Mouse (Mus musculus) brain, adult 2 months (tissue): ENCODE data around the gene Bbs4.
"Not testable (repeated sequence)": the region's sequence is repeated elsewhere in the genome, so short reads cannot be mapped to it uniquely, and the experiment has no call there.

Experiments used
- DNase-seq: peaks from one replicate; pipeline ENCODE4 v3.0.0; 2011; ENCODE audit warnings: low read depth, low spot score

Gene Bbs4

DNA sequence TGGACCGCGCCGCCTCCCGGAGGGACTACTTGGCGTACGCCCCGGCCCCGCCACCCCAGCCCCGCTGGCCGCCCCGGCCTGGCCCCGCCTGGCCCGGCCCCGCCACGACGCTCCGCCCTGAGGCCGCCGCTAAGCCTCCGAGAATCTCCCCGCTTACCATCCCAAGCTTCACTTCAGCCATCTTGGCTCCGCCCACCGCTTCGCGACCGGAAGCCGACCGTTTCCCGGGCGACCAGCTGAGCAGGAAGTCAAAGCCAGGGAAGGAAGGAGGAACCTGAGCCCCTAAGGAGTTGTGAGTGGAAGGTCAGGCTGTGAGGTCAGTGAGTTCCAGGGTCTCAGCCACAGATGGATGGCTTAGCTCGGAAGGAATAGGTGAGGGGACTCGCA, at the start of gene Bbs4:
Gene Bbs4 (minus strand): TSS at position 256 of the 387 bp plus-strand sequence.
- peak; percentile 96 for DNase-seq

DNA sequence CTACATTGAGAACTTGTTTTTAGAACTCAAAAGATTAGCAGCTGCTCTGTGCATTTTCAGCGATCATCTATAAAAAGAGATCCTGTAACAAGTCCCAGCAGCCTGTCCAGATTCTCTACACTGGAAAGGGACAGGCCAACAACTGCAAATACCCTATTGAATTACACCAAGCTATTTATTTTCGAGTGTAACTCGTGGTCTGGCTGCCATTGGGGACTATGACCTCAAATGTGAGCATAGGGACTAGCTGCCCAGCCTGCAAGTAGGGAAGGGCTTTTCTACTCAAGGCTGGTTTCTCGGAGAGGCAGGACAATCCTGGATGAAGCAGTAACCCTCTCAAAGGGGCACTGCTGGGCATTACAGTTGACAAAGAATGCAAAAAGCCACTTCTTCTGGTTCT, 35.8 kb upstream of the Bbs4 start:
- no peak for DNase-seq

DNA sequence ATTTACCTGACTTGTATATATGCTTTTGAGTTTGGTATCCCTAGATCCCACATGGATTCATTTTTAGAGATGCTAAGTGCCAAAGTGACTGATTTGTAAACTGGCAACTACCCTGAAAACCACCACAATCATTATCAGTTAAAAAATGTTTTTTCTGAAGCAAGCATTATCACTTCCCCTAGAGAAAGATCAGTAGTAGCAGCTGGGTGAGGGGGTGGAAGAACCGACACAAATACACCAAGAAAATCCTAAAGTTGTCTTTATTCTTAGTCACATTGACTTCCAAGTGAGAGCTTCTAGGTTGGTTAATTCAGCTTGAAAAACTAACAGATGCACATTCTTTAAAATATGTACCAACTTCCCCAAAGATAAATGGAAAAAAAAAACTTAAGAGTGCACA, 35.0 kb upstream of the Bbs4 start:
- peak; percentile 69 for DNase-seq

DNA sequence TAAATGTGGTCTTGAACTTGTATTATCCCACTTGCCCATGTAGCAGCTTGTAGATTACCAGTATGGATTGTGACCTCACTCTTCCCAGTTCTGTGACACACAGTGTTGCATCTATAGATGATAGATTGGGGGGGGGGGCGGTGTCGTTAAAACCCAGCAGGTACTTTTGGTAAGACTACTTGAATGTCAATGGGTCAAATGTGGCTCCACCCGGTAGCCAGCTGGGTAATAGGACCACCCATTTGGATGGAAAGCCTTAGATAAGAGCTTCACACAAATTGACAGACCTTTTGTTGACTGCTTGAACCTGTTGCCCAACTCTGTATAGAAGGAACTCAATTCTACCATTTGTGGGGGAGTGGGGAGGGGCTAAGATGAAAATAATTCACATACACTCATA, 34.2 kb upstream of the Bbs4 start:
- no peak for DNase-seq

DNA sequence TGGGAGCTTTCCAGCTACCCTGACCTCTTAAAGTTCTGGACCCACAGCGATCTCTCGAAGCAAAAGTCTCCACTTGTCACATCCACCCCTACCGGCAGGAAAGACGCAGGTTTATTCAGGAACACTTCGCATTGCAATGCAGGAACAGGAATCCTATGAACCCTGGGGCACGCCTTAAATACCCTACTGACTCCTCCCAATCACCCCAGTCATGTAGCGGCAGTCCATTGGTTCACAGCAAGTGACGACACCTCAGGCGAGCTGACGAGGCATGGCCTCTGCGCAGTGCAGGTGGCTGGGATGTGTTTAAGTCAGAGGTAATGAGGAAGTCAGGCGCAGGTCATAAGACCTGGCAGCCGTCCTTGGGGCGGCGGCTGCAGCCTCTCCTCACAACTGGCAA, 22.3 kb upstream of the Bbs4 start:
- DNase-seq = no peak

DNA sequence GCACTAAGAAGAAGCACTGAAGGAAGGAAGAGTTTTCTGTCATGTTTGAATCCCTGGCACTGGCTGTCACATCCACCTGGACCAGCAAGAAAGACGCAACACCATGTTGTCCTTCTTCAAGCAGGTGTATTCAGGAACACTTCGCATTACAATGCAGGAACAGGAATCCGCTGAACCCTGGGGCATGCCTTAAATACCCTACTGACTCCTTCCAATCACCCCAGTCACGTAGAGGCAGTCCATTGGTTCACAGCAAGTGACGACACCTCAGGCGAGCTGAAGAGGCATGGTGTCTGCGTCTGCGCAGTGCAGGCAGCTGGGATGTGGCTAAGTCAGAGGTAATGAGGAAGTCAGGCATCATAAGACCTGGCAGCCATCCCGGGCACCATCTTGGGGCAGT, 16.3 kb upstream of the Bbs4 start:
- DNase-seq = no peak

DNA sequence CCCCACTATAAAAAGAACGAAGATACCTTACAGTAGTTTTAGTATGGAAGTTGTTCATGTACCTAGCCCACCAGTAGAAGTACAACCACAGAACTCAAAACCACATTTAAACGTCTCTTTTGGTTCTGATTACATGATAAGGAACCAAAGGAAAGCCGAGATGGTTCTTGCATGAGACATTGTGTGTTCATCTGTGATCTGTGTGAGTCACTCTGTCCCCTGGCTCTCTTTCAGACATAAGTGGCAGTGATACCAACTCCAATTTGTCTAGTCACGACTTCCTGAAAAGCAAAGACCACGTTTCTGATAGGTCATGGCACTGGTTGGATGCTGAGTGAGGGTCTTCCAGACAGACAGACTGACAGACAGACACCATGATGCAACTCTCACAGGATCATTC, 15.9 kb upstream of the Bbs4 start:
- DNase-seq = no peak

- DNase-seq = not testable (repeated sequence)
Measured at GRCm38 (mm10) chr9:59360487-59360886, 7.2 kb upstream of the Bbs4 start.

DNA sequence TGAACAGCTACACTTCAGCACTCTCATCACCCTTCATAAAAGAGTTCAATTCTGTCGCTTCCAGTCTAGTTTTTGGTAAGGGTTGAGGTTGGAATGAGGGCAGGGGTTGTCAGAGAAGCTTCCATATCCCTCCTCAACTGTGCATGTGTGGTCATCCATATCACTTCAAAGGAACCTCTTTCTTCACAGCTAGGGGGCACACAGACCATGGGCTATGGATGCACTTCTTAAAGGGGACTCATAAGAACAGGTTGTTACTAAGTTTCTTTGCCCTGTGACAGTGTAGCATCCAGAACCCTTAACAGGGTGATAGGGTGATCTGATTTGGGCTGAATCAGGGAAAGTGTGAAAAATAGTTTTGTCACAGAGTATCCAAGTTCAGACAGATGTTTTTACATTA, 4.7 kb upstream of the Bbs4 start:
- not testable (repeated sequence) for DNase-seq

- DNase-seq = peak; percentile 23
Measured at GRCm38 (mm10) chr9:59352586-59353252, 589 bp downstream of the Bbs4 start.

DNA sequence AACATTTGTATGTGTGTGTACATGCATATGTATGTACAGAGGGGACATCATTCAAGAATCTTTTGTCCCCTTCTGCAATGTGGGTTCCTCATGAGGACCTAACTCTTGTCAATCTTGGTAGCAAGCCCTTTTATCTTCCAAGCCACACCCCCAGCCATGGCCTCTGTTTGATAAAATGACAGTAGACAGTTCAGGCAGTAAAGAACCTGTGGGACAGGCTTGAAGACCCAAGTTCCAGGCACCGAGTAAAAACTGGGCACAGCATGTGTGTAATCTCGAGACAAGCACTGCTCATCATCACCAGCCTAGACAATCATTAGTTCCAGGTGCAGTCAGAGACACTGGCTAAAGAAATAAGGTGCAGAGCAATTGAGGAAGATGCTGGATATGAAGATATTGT, 7.1 kb downstream of the Bbs4 start:
- DNase-seq = no peak

- peak; percentile 50 for DNase-seq
Measured at GRCm38 (mm10) chr9:59340002-59340401, 13.3 kb downstream of the Bbs4 start.

DNA sequence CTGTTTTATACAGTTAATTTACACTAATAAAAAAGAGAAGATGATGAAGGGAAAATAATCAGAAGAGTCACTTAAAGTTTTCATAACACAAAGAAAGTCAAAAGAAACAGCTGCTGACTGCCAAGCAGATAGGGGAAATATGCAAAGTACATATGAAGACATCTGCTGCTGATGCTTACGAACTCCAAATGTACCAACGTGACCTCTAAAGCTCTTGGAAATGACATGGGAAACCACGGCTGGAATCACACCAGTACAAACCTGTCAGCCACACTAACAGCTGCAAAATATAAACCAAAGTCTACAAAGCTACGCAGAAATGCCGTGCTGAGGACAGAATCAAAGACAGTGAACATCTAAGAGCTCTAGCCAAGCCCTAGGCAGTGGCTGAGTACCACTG, 14.2 kb downstream of the Bbs4 start:
- no peak for DNase-seq

DNA sequence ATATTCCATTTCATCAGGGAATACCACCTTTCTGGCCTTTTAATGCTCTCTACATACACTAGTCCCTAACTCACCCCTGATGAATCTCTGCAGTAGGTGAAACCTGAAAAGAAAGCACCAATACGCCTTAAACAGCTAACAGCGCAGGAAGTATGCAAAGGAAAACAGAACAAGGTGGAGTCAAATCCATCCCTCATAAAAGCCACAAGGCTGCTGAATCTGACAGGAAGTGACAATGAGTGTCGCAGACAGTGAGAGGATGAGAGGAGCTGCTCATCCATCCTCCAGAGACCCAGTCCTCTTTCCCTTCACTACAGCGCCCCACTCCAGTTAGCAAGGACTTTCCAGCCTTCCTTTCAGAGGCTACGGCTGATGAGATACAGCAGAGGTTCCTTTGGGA, 14.9 kb downstream of the Bbs4 start:
- no peak for DNase-seq

DNA sequence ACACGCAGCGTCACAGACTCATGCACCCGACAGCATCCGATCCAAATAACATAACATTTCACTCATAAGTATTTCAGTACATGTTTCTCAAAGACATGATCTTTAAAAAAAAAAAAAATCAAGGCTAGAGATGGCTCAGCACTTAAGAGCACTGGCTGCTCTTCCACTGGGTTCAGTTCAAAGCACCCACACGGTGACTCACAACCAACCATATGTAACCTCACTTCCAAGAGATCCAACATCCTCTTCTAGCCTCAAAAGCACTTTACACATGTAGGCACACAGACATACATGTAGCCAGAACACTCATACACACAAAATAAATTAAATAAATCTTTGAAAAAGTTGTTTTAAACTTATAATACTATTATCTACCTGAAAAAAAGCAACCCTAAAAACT, 15.4 kb downstream of the Bbs4 start:
- peak; percentile 70 for DNase-seq

- DNase-seq = no peak
Measured at GRCm38 (mm10) chr9:59336539-59336938, 16.8 kb downstream of the Bbs4 start.

DNA sequence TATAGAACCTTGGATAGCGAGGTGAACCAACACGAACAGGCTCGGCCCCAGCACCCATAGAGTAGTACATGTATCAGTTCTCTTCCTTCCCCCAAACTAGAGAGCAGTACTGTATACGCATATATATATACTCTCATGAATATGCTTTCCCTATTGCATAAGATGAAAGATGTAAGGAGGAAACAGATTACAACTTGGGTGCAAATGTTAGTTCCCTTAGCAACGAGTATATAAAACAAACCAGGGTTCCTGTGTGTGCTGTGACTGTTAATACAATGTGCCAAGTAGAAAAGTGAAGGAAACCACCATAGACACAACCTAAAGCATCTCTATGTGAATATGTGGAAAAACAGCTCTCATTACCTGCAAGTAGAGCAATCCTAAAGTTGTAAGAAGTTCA, 23.3 kb downstream of the Bbs4 start:
- DNase-seq = no peak

DNA sequence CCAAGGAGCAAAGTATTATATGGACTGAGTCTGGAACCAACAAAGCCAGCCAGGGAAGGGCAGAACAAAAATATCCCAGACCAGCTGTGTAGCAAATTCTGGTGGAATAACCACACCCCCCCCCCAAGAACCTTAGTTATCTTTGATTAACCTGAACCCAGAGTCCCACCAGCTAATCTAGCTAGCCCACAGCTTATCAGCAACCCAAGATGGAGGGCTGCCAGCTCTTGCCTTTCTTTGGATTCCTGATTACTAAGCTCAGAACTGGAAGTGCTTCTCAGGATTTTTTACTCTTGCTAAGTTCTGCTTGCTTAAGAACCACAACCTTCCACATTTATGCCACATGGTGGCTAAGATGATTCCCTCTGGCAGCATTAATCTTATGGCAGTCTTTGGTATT, 29.0 kb downstream of the Bbs4 start:
- no peak for DNase-seq

DNA sequence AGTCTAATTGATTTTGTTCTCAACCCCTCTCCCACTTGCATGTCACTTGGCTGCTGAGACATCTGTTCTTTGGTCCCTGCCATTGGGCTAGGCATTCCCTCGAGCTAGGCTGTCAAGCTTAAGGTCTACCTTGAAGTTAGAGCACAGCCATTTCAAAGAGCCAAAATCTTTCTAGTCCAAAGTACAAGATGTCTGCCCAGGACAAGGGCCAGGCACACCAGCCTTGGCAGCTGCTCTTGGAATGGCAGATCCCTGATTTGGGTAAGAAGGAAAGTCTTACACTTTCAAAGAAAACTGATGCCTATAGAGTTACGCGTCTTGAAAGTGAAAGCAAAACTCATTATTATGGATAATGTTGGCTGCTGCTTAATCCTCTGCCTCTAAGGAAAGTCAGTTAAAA, 37.1 kb downstream of the Bbs4 start:
- DNase-seq = no peak

- no peak for DNase-seq
Measured at GRCm38 (mm10) chr9:59311284-59311670, 42.0 kb downstream of the Bbs4 start.

DNA sequence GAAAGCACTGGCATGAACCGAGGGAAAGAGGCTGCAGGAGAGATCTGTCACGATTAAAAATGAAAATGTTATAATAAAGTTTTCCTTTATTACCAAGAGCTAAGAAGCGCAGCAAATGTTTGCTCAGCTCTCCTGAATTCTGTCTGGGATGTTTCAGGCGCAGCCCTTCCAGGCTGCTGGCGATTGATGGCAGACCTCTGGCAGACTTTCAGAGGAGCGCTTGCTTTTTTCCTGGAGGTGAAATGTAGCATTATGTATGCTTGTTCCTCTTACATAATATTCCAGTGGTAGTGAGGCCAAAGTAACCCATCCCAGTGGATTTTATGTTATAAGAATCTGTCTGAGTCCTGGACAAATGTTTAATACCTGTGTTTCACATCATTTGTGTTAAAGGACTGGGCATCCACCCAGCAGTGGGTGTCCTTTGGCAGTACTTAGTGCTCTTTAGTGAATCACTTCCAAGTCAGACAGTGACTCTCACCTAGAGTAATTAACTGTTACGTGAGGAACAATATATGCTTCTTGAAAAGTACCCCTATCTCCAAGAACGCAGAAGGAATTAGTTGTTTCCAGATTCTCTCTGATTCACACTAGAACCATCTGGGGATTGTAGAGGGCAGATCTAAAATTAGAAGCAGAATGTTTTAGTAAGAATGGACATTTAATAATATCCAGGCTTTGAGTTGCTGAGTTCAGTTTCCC, 42.6 kb downstream of the Bbs4 start:
- DNase-seq = peak; percentile 52

DNA sequence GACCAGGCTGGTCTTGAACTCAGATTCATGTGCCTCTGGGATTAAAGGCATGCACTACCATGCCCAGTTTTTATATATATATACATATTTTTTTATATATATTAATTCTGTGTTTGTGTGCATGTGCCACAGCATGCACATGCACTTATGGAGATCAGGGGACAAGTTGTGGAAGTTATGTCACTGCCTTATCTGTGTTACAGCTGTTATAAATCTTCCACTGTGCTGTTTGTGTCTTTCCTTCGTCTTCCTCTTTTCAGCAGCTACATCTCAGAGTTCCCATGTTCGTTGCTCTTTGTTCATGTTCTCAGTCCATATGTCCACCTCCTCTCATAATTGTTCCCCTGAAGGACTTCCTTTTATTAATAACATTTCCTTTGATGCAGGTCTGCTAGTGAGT, 45.4 kb downstream of the Bbs4 start:
- no peak for DNase-seq

GRCm38 (mm10) chr9:59296419-59296818, 56.9 kb downstream of the Bbs4 start:
- no peak for DNase-seq

DNA sequence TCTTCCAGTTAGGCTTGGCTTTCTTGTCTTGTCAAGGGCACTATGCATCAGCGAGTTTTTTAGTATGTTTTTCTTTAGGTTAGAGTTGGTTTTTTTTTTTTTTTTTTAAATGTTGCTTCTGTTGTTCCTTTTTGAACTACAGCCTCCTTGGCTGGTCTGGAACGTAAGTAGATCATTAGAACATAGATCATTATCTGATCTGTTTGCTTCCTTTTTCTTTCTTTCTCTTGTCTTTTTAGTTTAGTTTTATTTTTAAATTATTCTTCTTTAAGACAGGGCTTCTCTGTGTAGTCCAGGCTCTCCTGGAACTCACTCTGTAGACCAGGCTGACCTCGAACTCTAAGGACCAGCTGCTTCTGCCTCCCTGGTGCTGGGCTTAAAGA, 60.8 kb downstream of the Bbs4 start:
- DNase-seq = no peak
